Mouse (Mus musculus) intestine, embryonic 15.5 days (tissue): ENCODE data around the gene Eef2k. TPM values are rescaled to one million over a fixed set of nuclear protein-coding genes. Genes with fewer than 3 reads are reported as not detected.

Experiments used
- ATAC-seq: fragments of 200-750 bp; cut with Nextera tagmentation; 2 replicates; pipeline ENCODE4 v1.8.0; 2017; ENCODE audit warnings: moderate TSS enrichment, moderate library complexity
- H3K27ac ChIP-seq: fragments of 300-500 bp; sonication (generic); 2 replicates; pipeline ENCODE4 v1.5.1; 2015; ENCODE audit warnings: mild to moderate bottlenecking, inconsistent platforms
- H3K27me3 ChIP-seq: fragments of 300-500 bp; sonication (generic); replicated peaks from 2 replicates; pipeline ENCODE4 v1.6.1; 2015; ENCODE audit warnings: inconsistent platforms
- H3K36me3 ChIP-seq: fragments of 300-500 bp; sonication (generic); 2 replicates; pipeline ENCODE4 v1.6.1; 2015; ENCODE audit warnings: inconsistent platforms
- H3K4me1 ChIP-seq: fragments of 300-500 bp; sonication (generic); replicated peaks from 2 replicates; pipeline ENCODE4 v1.6.1; 2015; ENCODE audit warnings: inconsistent platforms
- H3K4me2 ChIP-seq: fragments of 300-500 bp; sonication (generic); replicated peaks from 2 replicates; pipeline ENCODE4 v1.6.1; 2015; ENCODE audit warnings: mild to moderate bottlenecking, inconsistent platforms
- H3K4me3 ChIP-seq: fragments of 300-500 bp; sonication (generic); replicated peaks from 2 replicates; pipeline ENCODE4 v1.5.1; 2015; ENCODE audit warnings: inconsistent platforms
- H3K9ac ChIP-seq: fragments of 300-500 bp; sonication (generic); 2 replicates; pipeline ENCODE4 v1.6.1; 2015; ENCODE audit warnings: inconsistent platforms
- H3K9me3 ChIP-seq: fragments of 300-500 bp; sonication (generic); 2 replicates; pipeline ENCODE4 v1.6.1; 2016; ENCODE audit warnings: inconsistent platforms
- WGBS: fragments of 180-500 bp; shearing (Covaris S2); methylation state at CpG from one replicate; pipeline ENCODE4 v1.1.7; 2015; 5-methylcytosine and 5-hydroxymethylcytosine counted together
- polyA plus RNA-seq: library from polyadenylated mRNA; unstranded; fragments of >200 nt; fragmentation: Nextera tagmentation; extraction: Ambion mirVana; gene quantifications from 2 replicates; pipeline ENCODE4 v1.2.1, GENCODE M21; 2015

The Eef2k gene
- polyA plus RNA-seq, 1 experiment from 2014 or later: 47.2 TPM

DNA sequence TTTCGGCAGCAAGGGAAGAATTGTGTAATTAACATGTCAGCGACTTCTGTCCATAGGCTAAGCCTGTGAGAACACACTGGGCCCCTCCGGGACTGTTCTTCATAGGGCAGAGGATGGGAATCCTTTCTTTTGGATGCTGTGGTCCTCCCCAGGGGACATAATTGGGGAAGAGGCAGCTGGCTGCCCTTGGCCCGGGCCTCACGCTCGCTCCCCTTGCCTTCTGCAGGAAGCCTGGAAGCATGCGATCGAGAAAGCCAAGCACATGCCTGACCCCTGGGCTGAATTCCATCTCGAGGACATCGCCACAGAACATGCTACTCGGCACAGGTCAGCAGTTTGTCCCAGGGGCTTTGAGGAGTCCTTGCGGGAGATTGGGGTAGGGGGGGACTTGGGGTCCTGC is 30.5 kb downstream of the Eef2k start:
- H3K36me3 ChIP-seq: 0 out of 2 replicates have a peak, but pooled peaks cover 4% of the 10 kb centered on the region
- no peak overlapping the region for H3K4me3 ChIP-seq
- 77% methylated on average over 12 of the region's 12 CpGs for WGBS
- no peak for ATAC-seq
- H3K9me3 ChIP-seq: no peaks in the 10 kb centered on the region
- H3K27me3 ChIP-seq: no peaks in the 10 kb centered on the region
- H3K4me2 ChIP-seq: no peak overlapping the region
- no peak overlapping the region for H3K9ac ChIP-seq
- no peak overlapping the region for H3K27ac ChIP-seq
- H3K4me1 ChIP-seq: peaks cover 17% of the 10 kb centered on the region

DNA sequence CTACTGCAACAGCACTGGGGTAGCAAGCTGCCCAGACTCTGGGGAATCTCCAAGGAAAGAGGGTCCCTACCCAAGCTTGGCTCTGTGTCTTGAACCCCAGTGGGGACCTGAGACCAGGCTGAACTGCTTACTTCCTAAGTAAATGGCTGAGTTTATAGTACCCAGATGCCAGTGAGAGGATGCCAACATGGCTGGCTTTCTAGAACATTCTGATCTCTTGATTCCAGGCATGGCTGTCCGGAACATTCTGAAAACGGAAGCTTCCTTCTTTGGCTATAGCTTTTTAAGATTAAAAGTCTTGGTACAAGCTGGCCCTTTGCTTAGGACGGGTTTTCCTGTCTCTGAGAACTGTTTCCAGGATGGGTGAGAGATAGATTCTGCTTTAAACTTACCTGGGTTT is 31.4 kb downstream of the Eef2k start:
- no peaks in the 10 kb centered on the region for H3K9me3 ChIP-seq
- peak overlapping the region; percentile 36; the same call in 1 of the 2 replicates for H3K27ac ChIP-seq
- no peak overlapping the region for H3K9ac ChIP-seq
- no peaks in the 10 kb centered on the region for H3K27me3 ChIP-seq
- 0 out of 2 replicates have a peak, but pooled peaks cover 4% of the 10 kb centered on the region for H3K36me3 ChIP-seq
- no peak overlapping the region for H3K4me3 ChIP-seq
- 91% methylated on average over 3 of the region's 3 CpGs for WGBS
- no peak for ATAC-seq
- H3K4me1 ChIP-seq: peaks cover 12% of the 10 kb centered on the region
- no peak overlapping the region for H3K4me2 ChIP-seq

DNA sequence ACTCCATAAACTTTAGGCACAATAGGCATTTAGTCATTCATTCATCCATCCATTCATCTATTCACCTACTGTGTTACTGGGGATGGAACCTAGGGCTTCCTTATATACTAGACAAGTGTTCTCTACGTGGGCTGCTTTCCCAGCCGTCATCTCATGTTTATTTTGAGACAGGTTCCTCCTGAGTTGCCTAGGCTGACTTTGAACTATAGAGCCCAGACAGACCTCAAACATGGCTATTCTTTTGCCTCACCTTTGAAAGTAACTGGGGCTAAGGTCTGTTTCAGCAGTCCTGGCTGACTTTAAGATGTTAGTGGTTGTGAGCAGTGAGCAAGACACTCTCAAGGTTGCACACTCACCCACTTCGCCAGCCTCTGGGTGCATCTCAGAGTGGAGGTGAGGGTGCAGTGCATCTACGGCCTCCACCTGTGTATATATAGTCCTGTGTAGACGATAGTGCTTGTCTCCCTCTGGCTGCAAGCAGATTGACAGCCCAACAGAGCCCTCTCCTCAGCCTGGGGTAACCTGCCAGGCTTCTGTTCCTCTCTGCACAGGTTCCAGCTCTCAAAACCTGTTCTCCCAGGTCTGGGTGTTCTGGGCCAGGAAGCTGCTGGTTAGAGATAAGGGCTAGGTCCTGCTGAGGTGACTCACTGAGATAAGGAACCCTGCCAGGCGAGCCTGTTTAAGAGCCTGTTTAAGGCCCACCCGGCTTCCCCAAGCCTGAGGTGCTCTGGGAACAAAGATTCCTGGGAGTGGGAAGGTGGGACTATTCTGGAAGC is 32.3 kb downstream of the Eef2k start:
- H3K36me3 ChIP-seq: 0 out of 2 replicates have a peak, but pooled peaks cover 10% of the 10 kb centered on the region
- no peak overlapping the region for H3K9ac ChIP-seq
- ATAC-seq: peak; percentile 96
- peak overlapping the region; percentile 86 for H3K27ac ChIP-seq
- no peak overlapping the region for H3K4me3 ChIP-seq
- H3K9me3 ChIP-seq: no peaks in the 10 kb centered on the region
- no peaks in the 10 kb centered on the region for H3K27me3 ChIP-seq
- WGBS: 48% methylated on average over 7 of the region's 7 CpGs
- H3K4me1 ChIP-seq: peaks cover 5% of the 10 kb centered on the region
- H3K4me2 ChIP-seq: no peak overlapping the region

DNA sequence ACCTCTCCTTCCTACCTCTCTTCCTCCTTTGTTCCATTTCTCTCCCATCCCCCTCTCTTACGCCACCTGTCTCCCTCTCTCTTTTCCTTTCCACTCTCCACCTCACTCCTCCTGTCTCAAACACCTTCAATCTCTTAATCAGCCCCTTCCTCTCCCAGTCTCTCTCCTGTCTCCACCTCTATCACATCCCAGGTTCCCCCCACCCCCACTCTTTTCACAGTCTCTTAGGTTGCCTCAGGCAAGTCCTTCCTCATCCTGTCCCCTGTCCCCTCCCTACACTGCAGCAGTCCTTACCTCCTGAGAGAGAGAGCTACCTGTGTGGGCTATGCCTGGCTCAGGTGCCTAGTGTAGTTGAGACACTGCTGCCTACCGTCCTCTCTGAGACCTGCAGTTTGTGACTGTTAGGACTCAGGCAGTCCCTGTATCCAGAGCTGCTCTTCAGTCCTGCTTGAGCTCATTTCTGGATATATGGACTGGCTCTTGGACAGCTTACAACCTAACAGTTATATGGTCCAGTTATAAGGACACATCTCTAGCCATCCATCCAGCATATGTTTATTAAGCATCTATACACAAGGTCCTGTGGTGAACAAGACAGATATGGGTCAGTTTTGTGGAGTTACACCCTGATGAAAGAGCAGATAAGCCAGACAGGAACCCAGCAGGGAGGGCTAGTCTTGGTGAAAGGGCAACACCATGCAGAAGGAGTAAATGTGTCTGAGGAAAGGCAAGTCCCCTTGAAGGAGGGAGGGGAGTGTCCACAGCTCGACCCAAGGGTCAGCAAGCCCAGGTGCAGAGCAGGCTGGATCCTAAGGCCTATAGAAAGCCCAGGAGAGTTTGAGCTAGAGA is 33.1 kb downstream of the Eef2k start:
- Histone ChIP-seq H3K4me3 (no peak overlapping the region), H3K9me3 (no peaks in the 10 kb centered on the region), H3K36me3 (peaks cover 14% of the 10 kb centered on the region; the same call in 1 of the 2 replicates), H3K27me3 (no peaks in the 10 kb centered on the region), H3K4me2 (no peak overlapping the region), H3K4me1 (no peaks in the 10 kb centered on the region; the same call in 1 of the 2 replicates), H3K27ac (peak overlapping the region; percentile 86), H3K9ac (no peak overlapping the region)
- WGBS: 44% methylated on average over 3 of the region's 3 CpGs
- peak; percentile 81 for ATAC-seq

DNA sequence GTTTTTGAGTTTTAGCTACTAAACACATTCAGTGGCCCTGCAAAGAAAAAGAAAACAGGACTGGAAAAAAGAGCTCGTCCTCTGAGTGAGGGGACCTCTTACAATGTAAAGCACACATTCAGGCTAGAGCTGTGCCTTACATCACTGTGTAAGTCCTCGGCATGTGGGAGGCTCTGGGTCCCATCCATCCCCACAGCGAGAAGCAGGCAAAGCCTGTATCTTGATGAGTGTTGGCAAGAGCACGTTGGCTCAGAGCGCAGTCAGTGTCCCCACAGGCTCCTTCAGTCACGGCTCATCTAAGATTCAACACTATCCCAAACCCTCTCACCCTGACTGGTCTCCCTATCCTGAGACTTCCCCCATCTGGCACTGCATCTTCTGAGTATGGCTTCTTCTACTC is 35.6 kb downstream of the Eef2k start:
- no peak overlapping the region for H3K4me2 ChIP-seq
- no peak overlapping the region for H3K27ac ChIP-seq
- 81% methylated on average over 6 of the region's 6 CpGs for WGBS
- no peak for ATAC-seq
- H3K4me1 ChIP-seq: no peaks in the 10 kb centered on the region
- no peak overlapping the region for H3K9ac ChIP-seq
- no peaks in the 10 kb centered on the region for H3K27me3 ChIP-seq
- no peak overlapping the region for H3K4me3 ChIP-seq
- H3K36me3 ChIP-seq: peaks cover 20% of the 10 kb centered on the region; the same call in 1 of the 2 replicates
- no peaks in the 10 kb centered on the region for H3K9me3 ChIP-seq

DNA sequence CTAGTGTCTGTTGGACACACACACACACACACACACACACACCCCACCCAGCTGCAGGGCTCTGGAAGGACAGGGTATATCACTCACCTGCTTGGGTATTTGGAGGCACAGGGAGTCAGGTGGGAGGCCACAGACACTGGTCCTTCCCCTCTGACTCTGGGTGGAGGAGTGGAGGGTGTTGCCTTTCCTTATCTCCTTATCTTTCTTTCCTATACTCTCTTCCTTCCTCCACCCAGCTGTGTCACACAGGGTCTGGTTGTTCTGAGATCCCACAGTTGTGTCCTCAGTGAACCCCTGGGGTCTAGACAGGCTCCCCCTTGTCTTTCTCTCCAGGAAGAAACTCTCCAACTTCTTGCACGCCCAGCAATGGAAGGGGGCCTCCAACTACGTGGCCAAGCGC is 37.3 kb downstream of the Eef2k start:
- peaks cover 29% of the 10 kb centered on the region for H3K36me3 ChIP-seq
- H3K4me2 ChIP-seq: no peak overlapping the region
- no peak overlapping the region for H3K9ac ChIP-seq
- H3K4me1 ChIP-seq: no peaks in the 10 kb centered on the region
- no peak for ATAC-seq
- no peak overlapping the region for H3K27ac ChIP-seq
- no peaks in the 10 kb centered on the region for H3K9me3 ChIP-seq
- H3K4me3 ChIP-seq: no peak overlapping the region
- WGBS: 95% methylated on average over 3 of the region's 3 CpGs
- no peaks in the 10 kb centered on the region for H3K27me3 ChIP-seq

DNA sequence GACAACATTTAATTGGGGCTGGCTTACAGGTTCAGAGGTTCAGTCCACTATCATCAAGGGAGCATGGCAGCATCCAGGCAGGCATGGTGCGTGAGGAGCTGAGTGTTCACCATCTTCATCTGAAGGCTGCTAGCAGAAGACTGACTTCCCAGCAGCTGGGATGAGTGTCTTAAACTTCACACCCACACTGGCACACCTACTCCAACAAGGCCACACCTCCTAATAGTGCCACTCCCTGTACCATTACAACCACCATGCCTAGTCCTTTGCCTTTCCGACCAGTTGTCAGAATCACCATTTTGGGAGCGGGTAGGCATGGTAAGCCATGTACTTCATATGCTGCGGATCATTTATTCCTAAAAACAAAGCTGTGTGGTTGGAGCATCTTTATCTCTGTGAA is 38.1 kb downstream of the Eef2k start:
- Histone ChIP-seq H3K4me3 (no peak overlapping the region), H3K4me2 (no peak overlapping the region), H3K36me3 (peaks cover 36% of the 10 kb centered on the region), H3K27ac (no peak overlapping the region), H3K9ac (no peak overlapping the region), H3K27me3 (no peaks in the 10 kb centered on the region), H3K9me3 (no peaks in the 10 kb centered on the region), H3K4me1 (no peaks in the 10 kb centered on the region)
- 97% methylated on average over 4 of the region's 4 CpGs for WGBS
- ATAC-seq: no peak

DNA sequence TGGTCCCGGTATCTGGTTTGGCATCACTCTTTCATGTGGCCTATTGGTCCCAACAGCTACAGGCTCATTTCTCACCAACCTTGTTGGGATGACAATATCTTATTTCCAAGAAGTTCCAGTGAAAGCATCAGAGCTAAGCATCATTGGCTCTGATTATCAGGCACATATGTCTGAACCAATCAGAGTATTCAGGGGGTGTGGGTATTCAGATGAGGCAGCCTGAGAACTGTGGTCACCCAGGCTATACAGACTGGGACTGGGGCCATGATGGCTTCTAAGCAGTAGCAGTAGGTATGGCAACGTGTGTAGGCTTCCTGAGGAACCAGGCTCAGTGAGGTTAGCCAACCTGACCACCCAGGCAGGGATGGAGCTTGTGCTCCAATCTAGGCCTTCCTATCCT is 38.8 kb downstream of the Eef2k start:
- no peak overlapping the region for H3K4me2 ChIP-seq
- no peaks in the 10 kb centered on the region for H3K4me1 ChIP-seq
- no peak overlapping the region for H3K9ac ChIP-seq
- no peak overlapping the region for H3K27ac ChIP-seq
- no peak overlapping the region for H3K4me3 ChIP-seq
- H3K36me3 ChIP-seq: peaks cover 37% of the 10 kb centered on the region
- ATAC-seq: no peak
- H3K27me3 ChIP-seq: no peaks in the 10 kb centered on the region
- no peaks in the 10 kb centered on the region for H3K9me3 ChIP-seq
- 69% methylated on average over 2 of the region's 2 CpGs for WGBS

DNA sequence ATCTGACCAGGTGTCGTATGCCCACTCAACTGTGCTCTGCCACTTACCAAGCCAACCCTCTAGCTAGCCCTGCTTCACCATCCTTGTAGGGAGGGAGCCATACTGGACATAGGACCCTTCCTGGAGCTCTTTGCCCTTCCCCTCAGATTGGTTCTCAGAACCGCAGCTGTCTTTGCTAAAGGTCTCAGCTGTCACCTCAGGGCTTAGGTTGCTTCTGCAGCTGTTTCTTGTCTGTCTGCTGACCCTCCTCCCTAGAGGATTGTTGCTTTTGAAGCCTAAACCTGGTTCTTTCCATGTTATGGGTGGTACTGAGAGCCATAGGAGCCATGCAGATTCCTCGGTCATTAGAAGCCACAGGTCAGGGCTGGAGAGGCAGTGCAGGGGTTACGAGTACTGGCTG is 40.0 kb downstream of the Eef2k start:
- no peak overlapping the region for H3K9ac ChIP-seq
- no peaks in the 10 kb centered on the region for H3K4me1 ChIP-seq
- H3K36me3 ChIP-seq: peaks cover 43% of the 10 kb centered on the region
- ATAC-seq: no peak
- no peaks in the 10 kb centered on the region for H3K9me3 ChIP-seq
- WGBS: 73% methylated on average over 4 of the region's 4 CpGs
- no peak overlapping the region for H3K27ac ChIP-seq
- no peak overlapping the region for H3K4me3 ChIP-seq
- no peaks in the 10 kb centered on the region for H3K27me3 ChIP-seq
- H3K4me2 ChIP-seq: no peak overlapping the region

DNA sequence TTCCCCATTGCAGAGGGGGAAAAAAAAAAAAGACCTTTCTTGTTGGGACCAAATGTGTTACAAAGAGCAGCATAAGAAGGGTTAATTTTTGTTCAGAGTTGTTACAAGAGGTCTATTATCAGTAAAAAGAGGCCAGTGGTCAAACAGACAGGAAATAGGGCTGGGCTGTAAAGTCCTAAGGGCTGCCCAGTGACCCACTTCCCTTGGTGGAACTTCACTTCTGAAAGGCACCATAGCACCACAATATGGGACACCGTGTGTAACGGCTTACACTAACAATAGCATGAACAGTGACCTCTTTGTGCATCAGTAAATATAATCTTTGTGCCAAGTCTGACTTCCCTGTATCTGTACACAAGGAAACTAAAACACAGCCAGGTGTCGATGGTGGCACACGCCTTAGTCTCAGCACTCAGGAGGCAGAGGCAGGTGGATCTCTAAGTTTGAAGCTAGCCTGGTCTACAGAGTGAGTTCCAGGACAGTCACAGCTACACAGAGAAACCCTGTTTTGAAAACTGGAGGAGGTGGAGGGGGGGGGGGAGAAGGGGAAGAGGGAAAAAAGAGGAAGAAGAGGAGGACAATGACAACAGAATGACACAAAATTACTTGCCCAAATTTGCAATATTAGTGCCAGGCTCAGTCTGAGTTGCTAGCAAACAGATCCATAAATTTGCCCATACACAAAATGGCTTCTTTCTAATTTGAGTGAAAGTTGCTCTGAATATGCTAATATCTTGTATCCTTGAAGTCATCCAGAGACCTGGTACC is 41.1 kb downstream of the Eef2k start:
- Histone ChIP-seq H3K4me2 (no peak overlapping the region), H3K4me1 (no peaks in the 10 kb centered on the region), H3K4me3 (no peak overlapping the region), H3K27me3 (no peaks in the 10 kb centered on the region), H3K27ac (no peak overlapping the region), H3K36me3 (peaks cover 43% of the 10 kb centered on the region), H3K9ac (no peak overlapping the region), H3K9me3 (no peaks in the 10 kb centered on the region)
- 82% methylated on average over 4 of the region's 4 CpGs for WGBS
- no peak for ATAC-seq

DNA sequence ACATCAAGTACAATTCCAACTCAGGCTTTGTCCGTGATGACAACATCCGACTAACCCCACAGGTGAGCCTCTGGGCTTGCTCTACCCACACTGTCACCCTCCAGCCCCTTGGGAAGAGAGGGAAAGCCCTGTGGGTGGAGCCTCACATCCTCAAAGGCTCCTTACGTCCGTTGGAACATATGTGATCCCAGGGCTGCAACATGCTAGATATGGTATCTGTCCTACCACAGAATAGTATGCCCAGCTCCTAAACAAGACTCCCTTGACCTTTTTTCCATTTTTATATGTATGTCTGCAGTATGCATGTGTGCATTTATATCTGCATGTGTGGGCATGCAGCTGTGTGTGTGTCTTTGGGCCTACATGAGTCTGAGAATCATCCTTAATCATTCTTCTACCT is 42.1 kb downstream of the Eef2k start:
- H3K4me1 ChIP-seq: no peaks in the 10 kb centered on the region
- H3K4me2 ChIP-seq: no peak overlapping the region
- no peak overlapping the region for H3K27ac ChIP-seq
- H3K36me3 ChIP-seq: peaks cover 42% of the 10 kb centered on the region
- no peaks in the 10 kb centered on the region for H3K9me3 ChIP-seq
- H3K27me3 ChIP-seq: no peaks in the 10 kb centered on the region
- no peak overlapping the region for H3K4me3 ChIP-seq
- ATAC-seq: no peak
- H3K9ac ChIP-seq: no peak overlapping the region
- 89% methylated on average over 4 of the region's 4 CpGs for WGBS

DNA sequence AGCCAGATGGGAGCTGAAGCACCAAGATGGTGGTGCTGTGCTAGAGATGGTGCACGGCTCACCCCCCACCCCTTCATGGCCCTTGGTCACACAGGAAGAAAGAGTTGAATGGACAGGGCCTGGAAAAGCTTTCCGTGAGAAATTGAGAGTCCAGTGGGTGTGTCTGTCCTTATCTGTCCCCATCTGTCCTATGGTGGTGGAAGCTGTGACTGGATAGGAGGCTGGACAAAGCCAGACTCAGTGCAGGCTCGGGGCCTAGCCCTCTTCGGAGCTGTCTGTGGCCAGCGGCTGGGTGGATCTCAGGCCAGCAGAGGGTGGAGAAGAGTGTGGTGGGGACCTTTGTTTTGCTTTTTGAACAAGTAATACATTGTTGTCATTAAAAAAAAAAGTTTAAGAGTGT is 50.5 kb downstream of the Eef2k start:
- Histone ChIP-seq H3K9ac (no peak overlapping the region), H3K4me2 (no peak overlapping the region), H3K4me1 (no peaks in the 10 kb centered on the region), H3K36me3 (peaks cover 24% of the 10 kb centered on the region), H3K4me3 (no peak overlapping the region), H3K27me3 (no peaks in the 10 kb centered on the region), H3K9me3 (no peaks in the 10 kb centered on the region), H3K27ac (no peak overlapping the region)
- 74% methylated on average over 5 of the region's 5 CpGs for WGBS
- 0 out of 2 replicates have a peak, but pooled peaks have one; percentile 20 for ATAC-seq
